Mouse (Mus musculus) T-helper 17 cell (primary cell): ENCODE results near the gene Foxg1.

Experiments used
- in situ Hi-C, 2 experiments: fragments of 300-600 bp; cut with MboI, MseI; formaldehyde crosslinking; loops; 1 replicate in 1 of 2; 2 replicates in 1 of 2; pipeline ENCODE4 v1.15.1; 2025; ENCODE audit warnings: high pct_unique_total_duplicates in 2 of 2

Foxg1 gene

DNA sequence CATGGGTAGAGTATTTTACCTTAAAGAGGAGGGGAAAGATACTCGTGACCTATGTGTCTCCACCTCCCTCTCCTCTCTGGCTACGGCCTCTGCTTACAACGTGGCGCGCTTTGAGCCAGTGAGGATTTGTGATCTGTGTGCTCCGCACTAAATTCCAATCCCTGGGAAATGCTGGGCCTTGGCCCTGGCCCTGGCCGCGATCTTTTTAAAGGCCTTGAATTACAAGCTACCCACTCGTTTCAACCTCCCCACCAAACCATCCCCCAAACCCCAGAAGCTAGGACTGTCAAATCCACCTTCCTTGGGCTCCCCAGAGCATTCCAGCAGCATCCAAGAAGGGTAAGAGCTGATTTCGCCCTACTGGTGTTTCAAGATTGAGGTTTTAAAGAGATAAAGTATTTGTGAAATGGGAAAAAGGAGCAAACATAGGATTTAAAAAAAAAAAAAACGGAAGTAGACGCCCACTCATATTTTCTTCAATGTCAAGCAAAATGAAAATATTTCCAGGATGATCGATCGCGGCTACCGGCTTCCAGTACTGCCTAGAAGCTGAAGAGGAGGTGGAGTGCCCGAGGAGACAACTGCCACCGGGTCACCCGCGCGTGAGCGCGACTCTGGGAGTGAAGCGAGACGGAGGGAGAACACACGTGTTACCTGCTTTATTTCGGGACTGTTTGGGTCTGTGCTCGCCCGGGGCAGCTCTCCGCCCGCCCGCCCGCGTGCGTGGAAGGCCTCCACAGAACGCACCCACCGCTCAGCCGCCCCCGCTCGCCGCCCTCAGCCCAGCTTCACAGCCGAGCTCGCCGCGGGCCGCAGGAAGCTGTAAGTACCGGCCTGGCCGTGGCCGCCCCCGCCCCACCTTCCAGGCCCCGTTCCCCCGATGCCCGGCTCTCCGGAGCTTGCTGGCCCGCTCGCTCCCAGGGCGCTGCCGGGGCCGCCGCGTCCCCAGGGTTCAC is at the start of gene Foxg1:
Foxg1 (plus strand) TSS at position 96 of the 956 bp plus-strand sequence.
- in situ Hi-C loops: no loop called here

DNA sequence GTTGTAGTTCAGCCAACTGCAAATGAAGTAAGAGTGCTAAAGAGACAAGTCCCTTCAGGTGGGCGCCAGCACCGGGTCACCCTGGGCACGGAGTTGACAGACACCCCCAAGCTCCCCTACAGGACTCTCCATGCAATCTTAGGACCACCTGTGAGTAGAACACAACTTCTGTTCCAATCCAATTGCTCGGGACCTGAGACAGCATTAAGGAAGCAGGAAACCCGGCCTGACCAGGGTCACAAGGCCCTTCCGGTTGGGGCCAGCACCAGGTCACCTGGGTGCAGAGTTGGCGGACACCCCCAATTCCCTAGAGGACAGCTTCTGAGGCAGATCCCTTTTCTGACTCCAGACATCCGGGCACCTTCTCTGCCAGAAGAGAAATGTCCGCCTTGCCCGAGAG is 32.8 kb upstream of the Foxg1 start:
- in situ Hi-C loops: loop anchor here in 1 of 2 experiments (25.0 kb wide), 1 partner anchor 1913 kb away; no protein-coding TSS in a partner anchor

DNA sequence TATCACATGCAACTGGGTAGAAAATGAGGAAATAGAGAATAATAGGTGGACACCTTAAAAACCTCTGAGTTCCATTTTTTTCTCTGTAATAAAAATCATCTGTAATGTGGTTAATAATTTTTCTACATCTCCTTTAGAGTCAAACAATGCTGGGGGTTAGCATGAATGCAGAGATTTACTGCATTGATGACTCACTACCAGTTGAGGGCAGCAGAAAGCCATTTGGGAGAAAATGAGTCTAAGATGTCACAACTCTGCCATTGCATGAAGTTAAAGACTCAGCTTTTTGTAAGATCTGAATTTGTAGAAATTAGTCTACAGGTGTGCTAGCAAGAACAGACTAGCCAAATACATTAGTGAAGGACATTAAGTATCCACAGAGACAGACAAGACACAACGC is 13.5 kb upstream of the Foxg1 start:
- in situ Hi-C loops: loop anchor here in 1 of 2 experiments (25.0 kb wide), 1 partner anchor 1893 kb away; no protein-coding TSS in a partner anchor

DNA sequence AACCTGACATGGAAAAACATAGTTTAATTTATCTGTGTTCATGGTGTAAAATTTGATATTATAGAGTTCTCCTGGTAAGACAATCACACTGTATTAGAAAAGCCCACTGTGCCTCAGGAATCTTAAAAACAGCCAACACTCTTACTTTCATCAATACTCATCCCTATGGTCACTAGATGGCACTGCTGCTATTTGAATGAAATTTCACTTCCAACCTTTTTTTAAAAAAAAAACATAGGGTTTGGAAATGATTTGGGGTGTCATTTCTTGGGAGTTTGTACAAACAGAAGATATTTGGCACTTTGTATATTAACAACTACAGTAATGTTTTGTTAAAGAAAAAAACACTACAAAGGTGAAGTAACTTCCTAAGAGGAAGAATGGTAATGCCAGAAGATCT is 10.3 kb upstream of the Foxg1 start:
- in situ Hi-C loops: loop anchor here in 1 of 2 experiments (25.0 kb wide), 1 partner anchor 1890 kb away; no protein-coding TSS in a partner anchor

DNA sequence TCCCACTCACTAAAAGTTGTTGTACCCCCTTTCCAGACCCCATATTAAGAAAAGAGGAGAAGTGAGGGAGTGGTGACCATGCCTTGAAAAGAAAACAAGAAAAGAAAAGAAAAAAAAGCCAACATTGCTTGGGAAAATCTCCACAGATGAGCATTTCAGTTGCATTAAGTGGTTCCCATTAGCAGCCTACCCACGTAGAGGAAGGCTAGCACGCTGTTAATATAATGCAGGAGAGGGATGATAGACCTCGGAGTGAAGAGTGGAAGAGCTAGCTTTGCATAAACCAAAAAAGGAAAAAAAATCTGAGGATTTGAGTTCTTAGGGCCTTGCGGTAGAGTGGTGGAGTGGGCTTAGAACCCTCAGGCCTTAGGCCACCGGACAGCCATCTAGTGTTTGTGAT is 9.3 kb upstream of the Foxg1 start:
- in situ Hi-C loops: loop anchor here in 1 of 2 experiments (25.0 kb wide), 1 partner anchor 1889 kb away; no protein-coding TSS in a partner anchor

DNA sequence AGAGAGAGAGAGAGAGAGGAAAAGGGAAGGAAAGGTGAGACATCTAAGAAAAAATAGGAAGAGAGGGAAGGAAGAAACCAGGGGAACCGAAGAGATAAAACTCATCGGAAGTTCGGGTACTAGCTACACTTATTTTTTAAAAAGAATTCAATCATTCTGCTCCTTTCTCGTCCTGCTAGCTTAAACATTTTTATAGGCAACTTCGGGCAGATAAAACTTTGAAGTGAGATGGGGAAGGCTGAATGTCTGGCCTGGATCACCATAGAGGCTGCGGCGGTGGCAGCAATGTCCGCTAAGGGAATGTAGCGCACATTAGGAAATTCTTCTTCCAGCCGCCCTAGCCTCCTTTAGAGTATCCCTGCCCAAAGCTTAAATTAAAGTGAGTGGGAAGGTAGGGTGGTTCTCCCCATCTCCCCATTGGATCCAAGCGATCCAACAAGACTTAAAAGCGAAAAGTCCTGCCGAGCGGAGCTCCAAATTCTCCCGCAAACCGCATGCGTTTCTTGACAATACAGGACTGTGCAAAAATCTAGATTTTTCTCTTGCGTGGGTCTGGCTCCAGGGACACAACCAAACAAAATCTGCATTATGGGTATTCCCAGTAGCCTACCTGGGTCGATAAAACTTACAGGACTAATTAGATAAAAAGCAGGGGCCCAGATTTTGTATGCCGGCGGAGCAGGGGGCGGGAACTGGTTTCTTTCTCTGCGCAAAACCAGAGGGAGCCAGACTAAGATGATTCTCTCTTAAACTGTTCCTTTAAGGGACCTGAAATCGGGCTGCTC is 8.4 kb upstream of the Foxg1 start:
- in situ Hi-C loops: loop anchor here in 1 of 2 experiments (25.0 kb wide), 1 partner anchor 1888 kb away; no protein-coding TSS in a partner anchor

DNA sequence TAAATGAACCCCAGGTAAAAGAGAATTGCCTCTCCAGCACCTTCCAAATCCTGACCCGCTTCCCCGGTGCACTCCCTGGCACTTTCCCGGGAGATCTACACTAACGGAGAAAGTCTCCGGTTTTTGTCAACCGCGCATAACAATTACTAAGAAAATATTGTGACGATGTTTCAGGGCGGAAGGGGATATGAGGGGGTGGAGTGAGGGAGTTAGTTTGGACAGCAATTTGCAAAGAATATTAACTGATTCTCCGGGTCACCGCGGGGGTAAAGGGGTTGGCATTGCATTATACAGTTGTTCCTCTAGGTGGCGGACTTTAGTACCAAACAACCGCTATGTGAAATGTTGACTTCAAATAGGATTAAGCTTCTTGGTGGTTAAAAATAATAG is 7.9 kb upstream of the Foxg1 start:
- in situ Hi-C loops: loop anchor here in 1 of 2 experiments (25.0 kb wide), 1 partner anchor 1888 kb away; no protein-coding TSS in a partner anchor

DNA sequence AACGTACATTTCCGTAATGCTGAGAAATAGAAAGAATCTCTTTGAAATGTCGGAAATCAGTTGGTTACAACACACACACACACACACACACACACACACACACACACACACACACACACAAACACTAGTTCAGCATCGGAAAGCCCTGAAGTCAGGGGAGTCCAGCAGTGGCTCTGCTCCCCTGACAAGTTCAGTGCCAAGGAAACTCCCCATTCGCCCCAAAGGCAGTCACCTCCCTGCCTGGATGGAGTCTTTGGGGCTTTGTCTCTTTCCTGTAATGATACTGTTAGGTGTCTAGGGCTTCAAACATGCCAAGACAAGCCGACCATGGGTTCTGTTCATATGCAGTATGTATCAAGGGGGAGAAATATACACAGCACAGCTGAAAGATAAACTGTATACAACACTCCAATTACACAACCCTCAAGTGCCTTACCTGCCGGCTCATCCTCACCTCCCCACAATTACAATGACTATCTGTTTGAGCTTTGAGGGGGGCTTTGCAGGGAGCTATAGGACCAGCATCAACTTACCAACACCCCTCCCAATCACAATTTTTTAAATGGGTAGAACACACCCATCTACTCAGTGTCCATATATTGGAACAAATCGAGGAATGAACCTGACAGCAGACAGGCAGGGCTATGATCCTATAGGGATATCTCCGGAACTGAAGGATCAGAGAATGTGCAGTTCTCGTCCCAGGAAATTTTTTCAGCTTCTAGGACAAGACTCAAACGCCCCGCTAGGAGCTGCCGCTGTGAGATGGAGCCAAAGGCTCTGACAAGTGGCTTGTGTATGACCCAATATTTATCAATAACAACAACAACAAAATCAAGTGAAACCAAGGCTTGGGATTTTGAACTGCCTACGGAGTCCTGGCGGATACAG is 6.8 kb upstream of the Foxg1 start:
- in situ Hi-C loops: no loop called here

DNA sequence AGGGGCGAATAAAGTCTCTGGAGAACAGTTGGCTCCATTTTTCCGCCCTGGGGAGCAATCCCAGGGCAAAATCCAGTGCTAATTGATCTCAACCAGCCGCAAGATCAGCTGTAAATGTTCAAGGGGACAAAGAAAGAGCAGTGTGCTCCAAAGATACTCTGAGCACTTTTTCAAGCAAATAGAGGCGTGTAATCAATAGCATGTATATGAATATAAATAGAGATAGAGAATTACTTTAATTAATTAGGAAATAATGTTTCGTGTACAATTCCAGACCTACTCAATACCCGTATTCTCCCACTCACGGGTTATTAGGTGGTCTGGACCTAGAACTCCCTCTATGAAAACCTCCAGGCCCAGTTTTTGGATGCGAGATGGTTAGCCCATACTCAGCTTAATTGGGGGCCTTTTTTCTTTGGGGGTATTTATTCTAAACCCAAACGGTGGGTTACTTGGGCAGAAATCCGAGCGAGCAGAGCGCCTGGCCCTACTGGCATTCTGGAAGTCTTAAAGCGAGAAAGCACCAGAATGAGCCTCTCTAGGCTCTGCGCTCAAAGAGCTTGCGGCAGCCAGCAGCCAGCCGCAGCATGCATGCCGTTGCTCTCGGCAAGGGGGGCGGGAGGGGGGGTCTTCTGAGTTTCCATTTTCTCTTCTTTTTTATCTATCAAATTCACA is 6.0 kb upstream of the Foxg1 start:
- in situ Hi-C loops: no loop called here

DNA sequence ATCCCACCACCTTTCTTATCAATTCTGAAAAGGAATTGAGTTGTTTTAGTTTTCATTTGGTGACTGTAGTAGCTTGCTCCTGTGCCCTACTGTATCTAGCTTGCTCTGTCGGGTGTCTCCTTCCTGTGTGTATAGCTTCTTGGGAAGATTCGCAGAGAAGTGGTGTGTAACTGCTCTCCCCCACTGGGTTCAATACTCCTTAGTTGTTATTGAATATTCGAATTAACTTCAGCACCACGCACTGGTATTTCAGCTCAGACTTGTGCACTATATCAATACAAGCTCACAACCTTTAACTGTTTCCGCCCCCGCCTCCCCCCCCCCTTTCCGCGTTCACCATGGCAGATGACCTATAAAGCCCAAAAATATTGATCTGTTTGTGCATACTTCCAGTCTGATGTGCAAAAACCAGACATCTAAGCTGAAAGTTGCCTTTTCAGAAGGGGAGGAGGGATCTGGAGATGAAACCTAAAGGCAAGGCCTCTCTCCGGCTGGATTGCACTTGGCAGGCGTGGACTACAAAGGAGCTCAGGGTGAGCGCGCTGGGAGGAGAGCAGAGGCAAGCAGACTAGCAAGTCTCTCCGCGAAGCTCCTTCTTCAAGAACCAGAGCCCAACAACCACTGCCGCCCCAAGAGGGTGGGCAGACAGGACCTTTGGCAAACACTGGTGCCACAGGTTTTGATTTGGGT is 5.0 kb upstream of the Foxg1 start:
- in situ Hi-C loops: no loop called here

DNA sequence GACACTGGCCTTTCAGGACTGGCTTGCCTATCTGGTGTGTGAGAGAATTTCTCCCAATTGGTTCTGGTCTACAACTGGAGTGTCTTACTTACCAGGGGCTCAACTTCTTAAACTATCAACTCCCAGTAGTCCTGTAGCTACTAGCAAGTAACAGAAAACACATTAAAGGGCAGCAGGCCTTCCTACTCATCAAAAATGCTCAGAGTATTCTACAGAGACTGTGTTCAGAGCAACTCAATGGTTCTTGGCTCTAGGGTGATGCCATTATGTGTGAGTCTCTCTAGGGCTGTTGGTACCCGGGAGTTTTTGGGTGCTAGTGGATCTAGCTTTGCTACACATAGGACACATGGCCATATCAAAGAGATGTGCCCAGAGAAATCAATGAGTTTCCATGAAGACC is 3.5 kb upstream of the Foxg1 start:
- in situ Hi-C loops: no loop called here

DNA sequence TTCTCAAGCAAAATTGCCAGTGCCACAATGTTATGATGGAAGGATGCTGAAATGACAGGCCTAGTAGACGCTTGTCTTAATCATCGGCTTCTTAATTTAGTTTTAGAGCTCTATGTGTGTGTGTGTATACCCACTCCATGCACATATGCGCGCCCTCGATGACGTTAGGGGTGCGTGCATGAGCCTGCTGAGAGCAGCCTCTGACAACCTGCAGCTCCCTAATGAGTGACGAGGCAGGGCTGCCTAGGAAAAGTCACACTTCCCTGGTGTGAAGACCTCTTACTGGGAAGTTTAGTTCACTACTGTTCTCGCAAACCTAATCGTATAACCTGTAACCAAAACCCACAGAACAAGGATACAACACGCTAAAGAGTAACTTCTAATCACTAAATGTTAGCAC is 3.0 kb upstream of the Foxg1 start:
- in situ Hi-C loops: no loop called here

DNA sequence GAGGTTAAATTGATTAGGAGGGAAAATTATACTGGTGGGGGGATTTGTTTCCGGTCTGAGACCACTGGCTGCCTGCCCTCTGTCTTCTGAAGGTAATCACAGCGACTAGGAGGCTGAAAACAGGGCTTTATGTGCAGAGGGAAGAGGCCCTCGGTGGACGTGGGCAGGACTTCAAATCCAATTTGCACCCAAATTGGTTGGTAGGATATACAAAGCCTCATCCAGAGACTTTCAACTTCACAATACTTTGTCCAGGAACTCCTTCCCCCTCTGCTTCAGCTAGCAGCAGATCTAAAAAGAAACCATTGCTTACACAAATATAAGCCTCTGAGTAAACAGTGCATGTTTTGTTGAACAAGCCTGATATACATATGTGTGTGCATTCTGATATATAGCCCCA is 2.0 kb upstream of the Foxg1 start:
- in situ Hi-C loops: no loop called here

DNA sequence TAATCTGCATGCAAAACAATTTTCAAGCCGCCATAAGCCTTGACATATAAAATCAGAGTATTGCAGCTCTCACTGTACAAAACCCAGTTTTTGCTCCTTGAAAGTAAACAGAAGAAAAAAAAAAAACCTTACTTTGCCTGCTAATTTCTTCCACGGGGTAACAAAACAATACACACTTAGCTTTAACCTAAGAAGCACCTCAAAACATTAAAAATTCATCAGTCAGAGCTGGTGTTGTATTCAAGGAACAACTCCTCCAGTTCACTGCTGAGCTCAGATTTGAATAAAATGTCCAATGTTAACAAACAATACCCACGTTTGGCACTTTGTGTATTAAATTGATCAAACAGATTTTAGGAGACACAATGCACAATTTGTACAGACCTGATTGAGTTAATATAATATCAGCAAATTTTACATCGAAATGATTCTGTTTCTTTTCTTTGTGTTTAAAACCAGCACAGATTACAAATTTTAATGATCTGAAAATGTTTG is 1.4 kb upstream of the Foxg1 start:
- in situ Hi-C loops: no loop called here

DNA sequence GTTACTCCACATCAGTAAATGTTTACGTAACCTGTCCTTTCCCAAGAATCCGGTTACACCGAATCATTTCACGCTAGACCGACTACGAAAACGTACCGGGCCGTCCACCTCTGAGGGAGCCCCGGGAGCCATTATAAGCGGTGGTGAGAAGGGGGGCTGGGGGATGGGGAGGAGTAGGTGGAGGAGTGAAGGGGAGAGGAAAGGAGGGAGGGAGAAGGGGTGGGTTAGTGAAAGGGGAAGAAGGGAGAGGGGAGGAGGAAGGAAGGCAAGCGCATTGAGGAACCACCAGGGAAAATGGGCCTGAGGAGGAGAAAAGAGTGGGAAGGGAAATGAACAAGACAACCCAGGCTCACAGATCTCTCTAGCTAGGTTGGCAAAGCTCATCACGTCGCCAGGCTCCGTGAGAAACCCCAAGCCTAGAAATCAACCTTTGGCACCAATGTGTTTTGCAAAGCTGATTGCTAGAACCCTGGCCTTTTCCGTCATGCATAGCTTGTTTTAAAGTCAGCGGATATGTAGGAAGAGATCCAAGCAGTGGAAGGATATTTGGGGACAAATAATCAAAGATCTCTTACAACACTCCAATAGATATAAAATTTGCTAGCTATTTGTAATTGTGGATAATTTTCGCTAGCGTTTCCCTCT is 617 bp upstream of the Foxg1 start:
- in situ Hi-C loops: no loop called here

DNA sequence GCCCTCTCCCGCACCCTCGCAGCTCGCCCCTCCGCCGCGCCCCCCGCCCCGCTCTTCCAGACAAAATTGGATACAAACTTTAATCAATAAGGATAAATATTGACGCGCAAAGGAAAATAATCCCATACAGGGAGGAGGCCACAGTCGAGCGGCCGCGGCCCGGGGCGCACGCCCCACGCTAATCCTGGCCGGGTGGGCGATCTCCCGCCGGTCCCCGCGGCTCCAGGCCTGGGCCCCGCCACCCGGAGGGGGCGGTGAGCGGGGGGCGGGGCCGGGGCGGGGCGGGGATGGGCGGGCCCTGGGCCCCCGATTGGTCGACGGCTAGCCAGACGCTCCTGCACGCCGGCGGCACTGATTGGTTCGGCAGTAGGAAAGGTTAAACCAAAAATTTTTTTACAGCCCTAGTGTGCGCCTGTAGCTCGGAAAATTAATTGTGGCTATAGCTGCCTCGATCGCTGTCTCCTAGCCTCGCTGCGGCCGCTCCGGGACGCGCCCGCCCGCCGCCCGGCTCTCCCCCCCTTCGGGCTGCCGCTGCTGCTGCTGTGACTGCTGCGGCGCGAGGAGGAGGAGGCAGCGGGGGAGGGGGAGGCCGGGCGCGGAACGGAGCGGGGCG is 1.2 kb downstream of the Foxg1 start:
- in situ Hi-C loops: no loop called here

DNA sequence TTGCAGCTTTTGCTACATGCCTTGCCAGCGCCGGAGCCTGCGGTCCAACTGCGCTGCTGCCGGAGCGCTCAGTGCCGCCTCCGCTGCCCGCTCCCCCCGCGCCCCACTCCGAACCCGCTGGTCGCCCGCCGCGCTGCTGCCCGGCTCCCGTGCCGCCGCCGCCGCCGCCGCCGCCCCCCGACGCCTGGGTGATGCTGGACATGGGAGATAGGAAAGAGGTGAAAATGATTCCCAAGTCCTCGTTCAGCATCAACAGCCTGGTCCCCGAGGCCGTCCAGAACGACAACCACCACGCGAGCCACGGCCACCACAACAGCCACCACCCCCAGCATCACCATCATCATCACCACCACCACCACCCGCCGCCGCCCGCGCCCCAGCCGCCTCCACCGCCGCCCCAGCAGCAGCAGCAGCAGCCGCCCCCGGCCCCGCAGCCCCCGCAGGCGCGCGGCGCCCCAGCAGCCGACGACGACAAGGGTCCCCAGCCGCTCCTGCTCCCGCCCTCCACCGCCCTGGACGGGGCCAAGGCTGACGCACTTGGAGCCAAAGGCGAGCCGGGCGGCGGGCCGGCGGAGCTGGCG is 1.9 kb downstream of the Foxg1 start:
- in situ Hi-C loops: no loop called here

DNA sequence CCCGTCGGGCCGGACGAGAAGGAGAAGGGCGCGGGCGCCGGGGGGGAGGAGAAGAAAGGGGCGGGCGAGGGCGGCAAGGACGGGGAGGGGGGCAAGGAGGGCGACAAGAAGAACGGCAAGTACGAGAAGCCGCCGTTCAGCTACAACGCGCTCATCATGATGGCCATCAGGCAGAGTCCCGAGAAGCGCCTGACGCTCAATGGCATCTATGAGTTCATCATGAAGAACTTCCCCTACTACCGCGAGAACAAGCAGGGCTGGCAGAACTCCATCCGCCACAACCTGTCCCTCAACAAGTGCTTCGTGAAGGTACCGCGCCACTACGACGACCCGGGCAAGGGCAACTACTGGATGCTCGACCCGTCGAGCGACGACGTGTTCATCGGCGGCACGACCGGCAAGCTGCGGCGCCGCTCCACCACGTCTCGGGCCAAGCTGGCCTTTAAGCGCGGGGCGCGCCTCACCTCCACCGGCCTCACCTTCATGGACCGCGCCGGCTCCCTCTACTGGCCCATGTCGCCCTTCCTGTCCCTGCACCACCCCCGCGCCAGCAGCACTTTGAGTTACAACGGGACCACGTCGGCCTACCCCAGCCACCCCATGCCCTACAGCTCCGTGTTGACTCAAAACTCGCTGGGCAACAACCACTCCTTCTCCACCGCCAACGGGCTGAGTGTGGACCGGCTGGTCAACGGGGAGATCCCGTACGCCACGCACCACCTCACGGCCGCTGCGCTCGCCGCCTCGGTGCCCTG is 2.6 kb downstream of the Foxg1 start, which contains the start of gene Gm43517:
Gm43517 (plus strand) TSS at position 299 of the 755 bp plus-strand sequence.
- in situ Hi-C loops: no loop called here
